In the genomic region with DNA sequence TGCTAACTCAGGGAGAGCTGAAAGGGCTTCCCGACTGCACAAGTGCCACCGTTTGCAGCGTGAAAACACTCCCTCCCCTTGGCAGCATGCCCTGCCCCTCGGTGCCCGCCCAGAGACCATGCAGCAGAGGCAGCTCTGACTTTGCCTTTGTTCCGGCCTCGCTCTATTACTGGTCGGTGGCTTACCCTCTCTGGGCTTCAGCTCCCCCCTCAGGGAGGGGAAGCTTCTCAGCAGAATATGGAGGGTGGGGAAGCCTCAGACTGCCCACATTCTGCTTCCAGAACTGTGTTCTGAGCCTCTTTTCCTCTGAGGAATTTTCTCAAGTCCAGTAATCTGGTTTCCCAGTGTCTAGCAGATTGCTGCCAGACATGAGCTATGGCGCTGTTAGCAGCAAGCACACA, we compare ENCODE assay signal across 9 mouse cellular contexts. TPM values are rescaled to one million over a fixed set of nuclear protein-coding genes. Genes with fewer than 3 reads are reported as not detected.
DNase-seq lines count a peak whose midpoint lies in the region; ATAC-seq lines count a peak whose summit lies in the region.
"Had no signal": no experiment of that assay in that cellular context is flagged by ENCODE, and none has a peak within 500 bp of the region (broad histone marks: within the 10 kb centered on the region; RNA-seq: fewer than 3 reads in every experiment).

No protein-coding gene starts in this region.

- H3K4me1 ChIP-seq in hindbrain, embryonic 16.5 days (ENCODE audit: control insufficient read depth, insufficient read depth, low read depth, low read length) = peaks cover 4% of the 10 kb centered on the region

- no peak overlapping the region for H3K9ac ChIP-seq in hindbrain, embryonic 16.5 days (ENCODE audit: low read depth, low read length)

- peak overlapping the region; percentile 72 for H3K27ac ChIP-seq in hindbrain, embryonic 16.5 days (ENCODE audit: low read depth, low read length)

- DNase-seq in left cerebral cortex, adult 18-20 months (ENCODE audit: low spot score in 2 of 2) = peak; percentile 53 to 56
- no peak for DNase-seq in left cerebral cortex, adult 11 months (ENCODE audit: low spot score)
- DNase-seq in brain, adult 2 months (ENCODE audit: low read depth, low spot score) = peak; percentile 71
- DNase-seq in gastrocnemius, postnatal 14 days = peak; percentile 75
- DNase-seq in left cerebral cortex, postnatal 4 days = peak; percentile 90
- DNase-seq in ovary, postnatal 14 days (ENCODE audit: low spot score) = peak; percentile 55

- peak; percentile 86 for ATAC-seq in hindbrain, embryonic 16.5 days
- no peak for ATAC-seq in inflammation-experienced regulatory T-cells, adult 6 months

- intact Hi-C loops in gastrocnemius, postnatal 14 days (cut with DNase I; ENCODE audit: low total_unique reads) = no loop called here
- intact Hi-C loops in left cerebral cortex, postnatal 4 days (cut with DNase I) = loop anchor here (5.0 kb wide), 1 partner anchor 41 kb away; no protein-coding TSS in a partner anchor

- H3K27me3 ChIP-seq in hindbrain, embryonic 16.5 days (replicated peaks; ENCODE audit: control insufficient read depth, insufficient read depth, low read length) = no peaks in the 10 kb centered on the region

- 35% methylated on average over 9 of the region's 9 CpGs for WGBS in hindbrain, embryonic 16.5 days

- H3K9me3 ChIP-seq in hindbrain, embryonic 16.5 days (ENCODE audit: control insufficient read depth, low read length) = no peaks in the 10 kb centered on the region

- no peak overlapping the region for H3K4me2 ChIP-seq in hindbrain, embryonic 16.5 days (ENCODE audit: low read length)

- peaks cover 25% of the 10 kb centered on the region for H3K36me3 ChIP-seq in hindbrain, embryonic 16.5 days (ENCODE audit: control insufficient read depth, insufficient read depth, low read length)

- no peak overlapping the region for H3K4me3 ChIP-seq in hindbrain, embryonic 16.5 days (ENCODE audit: low read length)

RNA-seq across cellular contexts. Expression of a gene that starts 36.3 kb away (rescaled TPM):
- under 1 TPM; 0.26 to 0.49 TPM for total RNA-seq in left cerebral cortex, adult 18-20 months (2021)
- under 1 TPM; 0.27 to 0.35 TPM for total RNA-seq in gastrocnemius, postnatal 14 days (2021)
- polyA plus RNA-seq in hindbrain, embryonic 16.5 days (2015; fragmentation: Nextera tagmentation; extraction: Ambion mirVana) = 0.11 TPM in 1 of 2 replicates, not detected in the other
- total RNA-seq in left cerebral cortex, postnatal 4 days (2021) = under 1 TPM in 1 of 2 experiments, not detected in 1; 0.30 TPM
- polyA plus RNA-seq in inflammation-experienced regulatory T-cells, adult 6 months (2017; shearing (Covaris generic)) = not detected
- total RNA-seq: neutrophil, adult 5-6 weeks had no signal

RNA-seq across cellular contexts. Expression of a gene that starts 44.6 kb away (rescaled TPM):
- 100 to 1,000 TPM; 305 to 320 TPM for total RNA-seq in left cerebral cortex, adult 18-20 months (2021)
- total RNA-seq in gastrocnemius, postnatal 14 days (2021) = 10 to 100 TPM; 44.5 to 44.6 TPM
- polyA plus RNA-seq in hindbrain, embryonic 16.5 days (2015; fragmentation: Nextera tagmentation; extraction: Ambion mirVana) = 9.4 and 11.6 TPM in 2 replicates
- 10 to 100 TPM; 90.4 to 93.5 TPM for total RNA-seq in left cerebral cortex, postnatal 4 days (2021)
- polyA plus RNA-seq in inflammation-experienced regulatory T-cells, adult 6 months (2017; shearing (Covaris generic)) = not detected

RNA-seq across cellular contexts. Expression of a gene that starts 55.2 kb away (rescaled TPM):
- total RNA-seq in left cerebral cortex, adult 18-20 months (2021) = 10 to 100 TPM; 17.8 to 18.1 TPM
- total RNA-seq in gastrocnemius, postnatal 14 days (2021) = 1 to 10 TPM in 1 of 2 experiments, under 1 TPM in 1; 0.53 to 1.1 TPM
- polyA plus RNA-seq in hindbrain, embryonic 16.5 days (2015; fragmentation: Nextera tagmentation; extraction: Ambion mirVana) = 10.8 and 11.1 TPM in 2 replicates
- 1 to 10 TPM; 4.3 to 6.9 TPM for total RNA-seq in left cerebral cortex, postnatal 4 days (2021)
- polyA plus RNA-seq in inflammation-experienced regulatory T-cells, adult 6 months (2017; shearing (Covaris generic)) = 10 to 100 TPM in 1 of 3 experiments, 1 to 10 TPM in 2; 1.2 to 17.5 (median 4.1) TPM
